Mouse (Mus musculus): ENCODE results near the gene Cilp2.

Cilp2 gene

GRCm38 (mm10) chr8:69887289-69888243 is at the start of gene Cilp2:
Gene Cilp2 (minus strand): TSS chr8:69887687.
- DNase-seq (ENCODE audit: low spot score), result peak; percentile 21

GRCm38 (mm10) chr8:69936050-69936794 is 48.7 kb upstream of the Cilp2 start:
- peak; percentile 83 for DNase-seq (ENCODE audit: low spot score)

- DNase-seq (ENCODE audit: low spot score), result no peak
Measured at GRCm38 (mm10) chr8:69935431-69935830, 47.9 kb upstream of the Cilp2 start.

- no peak for DNase-seq (ENCODE audit: low spot score)
Measured at GRCm38 (mm10) chr8:69934582-69934981, 47.1 kb upstream of the Cilp2 start.

- DNase-seq (ENCODE audit: low spot score), result no peak
Measured at GRCm38 (mm10) chr8:69933811-69934210, 46.3 kb upstream of the Cilp2 start.

GRCm38 (mm10) chr8:69926901-69927300 is 39.4 kb upstream of the Cilp2 start:
- DNase-seq (ENCODE audit: low spot score), result no peak

- DNase-seq (ENCODE audit: low spot score), result no peak
Measured at GRCm38 (mm10) chr8:69923986-69924385, 36.5 kb upstream of the Cilp2 start.

GRCm38 (mm10) chr8:69921141-69921540 is 33.7 kb upstream of the Cilp2 start:
- no peak for DNase-seq (ENCODE audit: low spot score)

- peak; percentile 80 for DNase-seq (ENCODE audit: low spot score)
Measured at GRCm38 (mm10) chr8:69919876-69920662, 32.6 kb upstream of the Cilp2 start.

- peak; percentile 85 for DNase-seq (ENCODE audit: low spot score)
Measured at GRCm38 (mm10) chr8:69919010-69919409, 31.5 kb upstream of the Cilp2 start.

GRCm38 (mm10) chr8:69918506-69918905 is 31.0 kb upstream of the Cilp2 start:
- DNase-seq (ENCODE audit: low spot score), result no peak

- no peak for DNase-seq (ENCODE audit: low spot score)
Measured at GRCm38 (mm10) chr8:69915748-69916147, 28.3 kb upstream of the Cilp2 start.

GRCm38 (mm10) chr8:69914526-69914925 is 27.0 kb upstream of the Cilp2 start:
- DNase-seq (ENCODE audit: low spot score), result no peak

- no peak for DNase-seq (ENCODE audit: low spot score)
Measured at GRCm38 (mm10) chr8:69912478-69913074, 25.1 kb upstream of the Cilp2 start.

GRCm38 (mm10) chr8:69911917-69912316 is 24.4 kb upstream of the Cilp2 start:
- DNase-seq (ENCODE audit: low spot score), result no peak

GRCm38 (mm10) chr8:69907106-69907505 is 19.6 kb upstream of the Cilp2 start:
- no peak for DNase-seq (ENCODE audit: low spot score)

GRCm38 (mm10) chr8:69906260-69906659 is 18.8 kb upstream of the Cilp2 start:
- no peak for DNase-seq (ENCODE audit: low spot score)

GRCm38 (mm10) chr8:69904096-69904495 is 16.6 kb upstream of the Cilp2 start:
- DNase-seq (ENCODE audit: low spot score), result no peak

GRCm38 (mm10) chr8:69903063-69903542 is 15.6 kb upstream of the Cilp2 start:
- peak; percentile 99 for DNase-seq (ENCODE audit: low spot score)

- DNase-seq (ENCODE audit: low spot score), result no peak
Measured at GRCm38 (mm10) chr8:69902163-69903062, 14.9 kb upstream of the Cilp2 start, which contains the start of the genes Tssk6, Ndufa13 and Yjefn3. Gene Tssk6 (plus strand): TSS chr8:69902184. Gene Ndufa13 (minus strand): TSS chr8:69902558. Gene Yjefn3 (minus strand): TSS chr8:69902712.

Measured in lung, postnatal 25 days (tissue).